Mouse (Mus musculus) liver, postnatal 0 days (tissue): ENCODE measurements around the gene Plet1. TPM values are rescaled to one million over a fixed set of nuclear protein-coding genes. Genes with fewer than 3 reads are reported as not detected.

Experiments used
- ATAC-seq: fragments of 200-750 bp; cut with Nextera tagmentation; 2 replicates; pipeline ENCODE4 v1.8.0; 2017; ENCODE audit warnings: mild to moderate bottlenecking, moderate library complexity
- DNase-seq: peaks from one replicate; pipeline ENCODE4 v3.0.0-alpha.2; 2016
- H3K27ac ChIP-seq: fragments of 300-500 bp; sonication (generic); 2 replicates; pipeline ENCODE4 v1.5.1; 2014; ENCODE audit warnings: antibody characterized with exemption, moderate library complexity, mild to moderate bottlenecking, low read depth
- H3K27me3 ChIP-seq: fragments of 300-500 bp; sonication (generic); 2 replicates; pipeline ENCODE4 v1.6.1; 2014; ENCODE audit warnings: low read length, control low read depth, mixed read lengths; ENCODE audit not compliant: insufficient read depth
- H3K36me3 ChIP-seq: fragments of 300-500 bp; sonication (generic); replicated peaks from 2 replicates; pipeline ENCODE4 v1.6.1; 2014; ENCODE audit warnings: mild to moderate bottlenecking, control low read depth, low read length, moderate library complexity, mixed read lengths; ENCODE audit not compliant: insufficient read depth
- H3K4me1 ChIP-seq: fragments of 300-500 bp; sonication (generic); 2 replicates; pipeline ENCODE4 v1.6.1; 2014; ENCODE audit warnings: antibody characterized with exemption, mild to moderate bottlenecking, control low read depth; ENCODE audit not compliant: insufficient read depth
- H3K4me2 ChIP-seq: fragments of 300-500 bp; sonication (generic); 2 replicates; pipeline ENCODE4 v1.6.1; 2014; ENCODE audit warnings: low read depth, mild to moderate bottlenecking, low read length, moderate library complexity, mixed read lengths
- H3K4me3 ChIP-seq: fragments of 300-500 bp; sonication (generic); 2 replicates; pipeline ENCODE4 v1.5.1; 2014; ENCODE audit warnings: low read depth, low read length
- H3K9ac ChIP-seq: fragments of 300-500 bp; sonication (generic); replicated peaks from 2 replicates; pipeline ENCODE4 v1.6.1; 2014; ENCODE audit warnings: mild to moderate bottlenecking, moderate library complexity
- H3K9me3 ChIP-seq: fragments of 300-500 bp; sonication (generic); 2 replicates; pipeline ENCODE4 v1.6.1; 2016; ENCODE audit warnings: mild to moderate bottlenecking, control low read depth, low read length, mixed read lengths
- CTCF ChIP-seq: sonication (generic); IDR thresholded peaks from 2 replicates; pipeline ENCODE4 v1.5.1; 2016; ENCODE audit warnings: antibody characterized with exemption, low read depth
- EP300 ChIP-seq: IDR thresholded peaks from 2 replicates; pipeline ENCODE4 v1.6.1; 2016; ENCODE audit warnings: antibody characterized with exemption, low read depth, mild to moderate bottlenecking
- WGBS: fragments of 180-500 bp; shearing (Covaris S2); extraction: QIAGEN DNeasy Blood & Tissue Kit; methylation state at CpG from one replicate; pipeline ENCODE4 v1.1.7; 2014; ENCODE audit not compliant: insufficient replicate concordance; 5-methylcytosine and 5-hydroxymethylcytosine counted together
- polyA plus RNA-seq: library from polyadenylated mRNA; unstranded; fragments of >200 nt; fragmentation: Nextera tagmentation; extraction: Ambion mirVana; gene quantifications from 2 replicates; pipeline ENCODE4 v1.2.1, GENCODE M21; 2015

The Plet1 gene
- polyA plus RNA-seq, 1 experiment from 2014 or later: 1.0 TPM

GRCm38 (mm10) chr9:50476651-50477050 lies 17.7 kb upstream of the Plet1 start:
- DNase-seq (no peak), ATAC-seq (no peak)
- peaks cover 4% of the 10 kb centered on the region; the same call in 1 of the 2 replicates for H3K4me1 ChIP-seq
- no peaks in the 10 kb centered on the region for H3K9me3 ChIP-seq
- WGBS: 60% methylated on average over 7 of the region's 7 CpGs
- H3K4me3 ChIP-seq: no peak overlapping the region
- no peak overlapping the region for H3K4me2 ChIP-seq
- H3K27me3 ChIP-seq: no peaks in the 10 kb centered on the region
- H3K27ac ChIP-seq: no peak overlapping the region
- H3K9ac ChIP-seq: no peak overlapping the region
- no peaks in the 10 kb centered on the region for H3K36me3 ChIP-seq
- TF ChIP-seq EP300 (no peak), CTCF (no peak)

DNA sequence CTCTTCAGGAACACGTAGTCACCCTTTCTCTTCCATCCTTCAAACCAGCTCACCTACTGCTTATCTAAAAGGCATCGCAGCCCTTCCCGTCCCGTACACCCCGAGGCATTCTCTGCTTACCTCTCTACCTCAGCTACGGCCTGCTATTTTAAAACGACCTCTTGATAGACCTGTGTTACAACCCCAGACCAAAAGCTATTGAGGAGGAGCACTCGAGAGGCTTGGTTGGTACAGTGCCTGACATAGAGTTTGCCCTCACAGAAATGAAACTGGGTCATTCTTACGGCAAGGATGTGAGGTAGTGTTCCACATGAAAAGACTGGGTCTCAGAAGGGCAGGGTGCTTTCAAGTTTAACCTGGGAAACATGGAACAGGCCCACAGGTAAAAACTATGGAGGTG lies 17.1 kb upstream of the Plet1 start:
- no peak overlapping the region for H3K4me3 ChIP-seq
- H3K36me3 ChIP-seq: no peaks in the 10 kb centered on the region
- 0 out of 2 replicates have a peak, but pooled peaks cover 3% of the 10 kb centered on the region for H3K4me1 ChIP-seq
- H3K27ac ChIP-seq: no peak overlapping the region
- DNase-seq: no peak
- no peak overlapping the region for H3K9ac ChIP-seq
- H3K4me2 ChIP-seq: no peak overlapping the region
- no peaks in the 10 kb centered on the region for H3K9me3 ChIP-seq
- no peaks in the 10 kb centered on the region for H3K27me3 ChIP-seq
- TF ChIP-seq EP300: no peak
- TF ChIP-seq CTCF: no peak
- ATAC-seq: no peak
- 80% methylated on average over 9 of the region's 9 CpGs for WGBS

DNA sequence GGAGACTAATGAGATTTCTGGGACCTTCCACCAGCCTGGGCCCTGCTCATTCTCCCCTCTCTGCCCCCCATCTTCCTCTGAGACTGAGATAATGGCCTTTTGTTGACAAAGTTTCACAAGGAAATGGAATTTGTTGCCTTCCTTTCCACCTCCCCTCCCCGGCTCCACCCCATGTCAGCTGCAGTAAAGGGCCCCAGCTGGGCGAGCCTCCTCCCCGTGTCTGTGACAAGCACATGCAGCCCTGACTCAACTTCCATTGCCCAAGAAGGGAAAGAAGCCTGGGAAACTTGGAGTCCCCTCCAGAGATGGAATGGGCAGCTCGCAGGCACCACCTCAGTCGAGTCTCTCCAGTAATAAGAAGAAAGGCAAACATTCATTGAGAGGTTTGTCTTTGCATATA lies 15.5 kb upstream of the Plet1 start:
- H3K9ac ChIP-seq: no peak overlapping the region
- H3K4me3 ChIP-seq: no peak overlapping the region
- WGBS: 20% methylated on average over 5 of the region's 5 CpGs
- H3K9me3 ChIP-seq: no peaks in the 10 kb centered on the region
- H3K36me3 ChIP-seq: no peaks in the 10 kb centered on the region
- no peaks in the 10 kb centered on the region for H3K27me3 ChIP-seq
- H3K4me1 ChIP-seq: 0 out of 2 replicates have a peak, but pooled peaks cover 3% of the 10 kb centered on the region
- peak overlapping the region; percentile 31; the same call in 1 of the 2 replicates for H3K4me2 ChIP-seq
- ATAC-seq (no peak; the same call in 1 of the 2 replicates), DNase-seq (peak; percentile 41)
- TF ChIP-seq EP300 (no peak), CTCF (no peak)
- H3K27ac ChIP-seq: peak overlapping the region; percentile 58

DNA sequence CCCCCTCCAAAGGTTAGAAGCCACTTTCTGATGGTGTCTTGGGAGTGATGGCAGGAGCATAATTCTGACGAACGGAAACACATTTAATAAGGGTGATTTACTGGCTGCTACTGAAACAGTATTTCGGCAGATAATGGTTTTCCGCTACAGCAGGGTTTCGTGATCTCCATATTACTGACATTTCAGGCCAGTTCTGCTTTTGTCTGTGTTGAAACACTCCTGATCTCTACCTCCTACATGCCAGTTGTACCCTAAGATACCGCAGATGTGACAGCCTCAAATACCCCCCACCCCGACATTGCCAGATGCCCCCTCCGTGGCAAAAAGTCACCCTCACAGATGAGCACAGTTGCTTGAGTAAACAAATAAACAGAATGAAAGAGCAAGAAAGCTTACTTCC lies 14.8 kb upstream of the Plet1 start:
- ATAC-seq (no peak), DNase-seq (no peak)
- no peaks in the 10 kb centered on the region for H3K27me3 ChIP-seq
- TF ChIP-seq CTCF (no peak), EP300 (no peak)
- H3K9me3 ChIP-seq: no peaks in the 10 kb centered on the region
- no peak overlapping the region for H3K9ac ChIP-seq
- H3K4me3 ChIP-seq: no peak overlapping the region; the same call in 1 of the 2 replicates
- 0 out of 2 replicates have a peak, but pooled peaks cover 3% of the 10 kb centered on the region for H3K4me1 ChIP-seq
- 26% methylated on average over 8 of the region's 8 CpGs for WGBS
- H3K36me3 ChIP-seq: no peaks in the 10 kb centered on the region
- H3K4me2 ChIP-seq: peak overlapping the region; percentile 24; the same call in 1 of the 2 replicates
- H3K27ac ChIP-seq: peak overlapping the region; percentile 58

DNA sequence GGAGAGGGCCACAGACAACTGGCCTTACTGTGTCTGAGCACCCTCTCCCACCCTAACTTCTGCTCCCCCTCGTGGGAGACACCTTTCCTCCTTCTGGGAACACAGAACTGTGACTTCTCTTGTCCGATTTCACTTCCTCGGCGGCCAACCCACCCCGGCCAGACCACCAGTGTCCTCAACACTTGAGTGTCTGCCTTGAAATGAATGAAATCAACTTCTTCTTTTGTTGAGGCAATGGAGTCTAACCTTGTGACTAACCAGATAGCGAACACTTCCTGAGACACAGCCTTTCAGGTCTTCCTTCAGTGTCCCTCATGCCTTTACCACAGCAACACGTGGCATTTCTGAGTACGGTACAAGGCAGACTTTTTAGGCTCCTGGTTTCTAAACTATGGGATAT lies 11.6 kb upstream of the Plet1 start:
- WGBS: 42% methylated on average over 8 of the region's 8 CpGs
- TF ChIP-seq CTCF (no peak), EP300 (no peak)
- H3K27ac ChIP-seq: peak overlapping the region; percentile 55; the same call in 1 of the 2 replicates
- ATAC-seq (no peak), DNase-seq (no peak)
- no peak overlapping the region for H3K4me2 ChIP-seq
- no peaks in the 10 kb centered on the region for H3K9me3 ChIP-seq
- H3K9ac ChIP-seq: no peak overlapping the region
- no peak overlapping the region for H3K4me3 ChIP-seq
- H3K36me3 ChIP-seq: no peaks in the 10 kb centered on the region
- H3K4me1 ChIP-seq: peaks cover 7% of the 10 kb centered on the region; the same call in 1 of the 2 replicates
- H3K27me3 ChIP-seq: no peaks in the 10 kb centered on the region

DNA sequence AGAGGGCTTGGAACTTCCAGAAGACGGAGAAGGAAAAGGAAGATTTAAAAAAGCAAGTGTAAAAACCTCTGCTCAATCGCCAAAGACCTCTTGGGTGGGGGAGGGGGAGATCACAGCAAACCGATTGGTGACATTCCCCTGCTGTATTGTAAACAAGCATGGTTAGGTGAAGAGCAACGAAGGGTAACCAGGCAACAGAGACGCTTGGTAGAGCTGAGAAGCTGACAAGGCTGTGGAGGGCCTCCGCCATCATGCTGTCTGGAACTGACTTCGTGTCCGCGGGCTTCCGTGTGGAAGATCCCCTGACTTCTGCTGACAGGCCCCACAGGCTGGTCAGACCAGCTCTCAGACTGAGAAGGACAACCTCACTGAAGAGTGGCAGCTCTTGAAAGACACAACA lies 8.8 kb upstream of the Plet1 start:
- no peak for TF ChIP-seq CTCF
- no peak for TF ChIP-seq EP300
- Histone ChIP-seq H3K4me2 (peak overlapping the region; percentile 53), H3K27me3 (no peaks in the 10 kb centered on the region), H3K4me3 (peak overlapping the region; percentile 15; the same call in 1 of the 2 replicates), H3K4me1 (peaks cover 4% of the 10 kb centered on the region; the same call in 1 of the 2 replicates), H3K27ac (no peak overlapping the region), H3K9me3 (no peaks in the 10 kb centered on the region), H3K36me3 (no peaks in the 10 kb centered on the region), H3K9ac (no peak overlapping the region)
- peak; percentile 31; the same call in 1 of the 2 replicates for ATAC-seq
- 28% methylated on average over 10 of the region's 10 CpGs for WGBS
- no peak for DNase-seq
